Mouse (Mus musculus) layer of hippocampus, adult 9-11 months (tissue): Measurements from ENCODE around the gene Spred2.

Experiments
- DNase-seq: peaks from one replicate; pipeline ENCODE4 v3.0.0; 2022

The Spred2 gene

GRCm38 (mm10) chr11:19923888-19924756, at the start of gene Spred2:
Gene Spred2 (plus strand): TSS chr11:19924375.
- DNase-seq = peak; percentile 91

GRCm38 (mm10) chr11:19875551-19875950, 48.6 kb upstream of the Spred2 start:
- no peak for DNase-seq

DNA sequence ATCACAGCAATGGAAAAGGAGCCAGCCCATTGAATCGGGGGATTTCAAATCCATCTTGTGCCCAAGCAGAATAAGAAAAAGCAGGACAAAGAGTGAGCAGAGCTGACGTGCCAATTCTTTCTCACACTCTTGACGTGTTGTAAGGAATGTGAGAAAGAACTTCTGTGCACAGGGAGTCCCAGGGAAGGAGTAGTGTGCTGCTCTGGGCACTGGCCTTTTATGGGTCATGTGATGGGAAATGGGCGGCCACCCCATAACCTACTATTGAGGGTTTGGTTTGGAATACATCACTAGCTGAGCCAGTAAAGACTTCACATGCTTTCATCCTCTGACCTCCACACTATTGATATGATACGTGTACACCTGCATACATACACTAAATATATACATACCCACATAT, 48.2 kb upstream of the Spred2 start:
- DNase-seq = no peak

DNA sequence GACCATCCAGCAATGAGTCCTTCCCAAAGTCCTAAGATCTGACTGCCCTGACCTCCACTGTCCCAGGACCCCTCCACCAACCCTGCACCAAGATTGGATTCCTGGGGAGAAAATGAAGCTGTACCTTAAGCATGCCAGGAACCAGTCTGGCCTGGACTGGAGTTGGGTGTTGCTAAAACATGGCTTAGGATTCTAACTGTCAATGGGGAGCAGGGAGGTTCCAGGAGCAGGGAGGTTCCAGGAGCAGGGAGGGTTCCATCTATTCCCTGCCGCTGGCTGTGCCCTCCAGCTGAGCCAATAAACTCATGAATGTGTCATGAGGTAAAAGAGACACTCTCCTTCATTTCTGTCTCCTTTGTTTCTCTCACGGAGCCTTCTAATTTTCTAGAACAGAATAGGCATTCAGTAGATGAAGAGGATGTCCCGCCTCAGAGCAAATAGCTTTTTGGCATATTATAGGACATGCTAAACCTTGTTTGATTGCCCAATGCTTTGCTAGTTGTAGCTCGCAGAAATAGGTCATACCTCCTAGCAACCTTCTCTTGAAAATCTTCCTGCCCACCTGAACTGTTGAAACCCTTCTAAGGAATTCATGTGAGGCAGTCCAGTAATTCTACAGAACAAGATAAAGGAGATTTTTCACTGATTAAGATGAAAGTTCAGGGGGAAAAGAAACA, 46.8 kb upstream of the Spred2 start:
- no peak for DNase-seq

- no peak for DNase-seq
These were observed 42.8 kb upstream of the Spred2 start for GRCm38 (mm10) chr11:19881342-19881741.

DNA sequence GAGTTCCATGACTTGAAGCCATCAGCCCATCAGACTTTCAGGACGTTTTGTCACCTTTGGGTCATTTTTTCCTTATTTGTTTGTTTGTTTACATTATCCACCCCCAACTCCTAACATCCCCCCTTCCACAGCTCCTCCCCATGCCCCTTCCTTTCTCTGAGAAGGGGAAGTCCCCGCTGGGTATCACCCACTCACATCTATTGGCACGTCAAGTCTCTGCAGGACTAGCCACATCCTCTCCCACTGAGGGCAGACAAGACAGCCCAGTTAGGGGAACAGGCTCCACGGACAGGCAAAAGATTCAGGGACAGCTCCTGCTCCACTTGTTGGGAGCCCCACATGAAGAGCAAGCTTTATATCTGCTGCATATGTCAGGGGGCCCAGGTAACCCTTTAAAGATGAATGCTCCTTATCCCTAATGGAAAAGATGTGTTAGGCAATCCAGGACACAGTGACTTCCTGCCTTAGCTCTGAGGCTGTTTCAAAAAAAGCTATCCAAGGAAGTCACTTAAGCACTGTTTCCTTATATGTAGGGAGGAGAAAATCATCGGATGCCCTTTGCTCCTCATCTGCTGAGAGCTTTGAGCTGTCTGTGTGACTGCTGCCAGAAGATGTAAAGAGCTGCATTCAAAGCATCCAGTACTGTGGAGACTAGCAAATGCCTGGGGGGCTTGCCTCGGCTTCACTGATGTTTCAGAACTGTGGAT, 33.3 kb upstream of the Spred2 start:
- no peak for DNase-seq

DNA sequence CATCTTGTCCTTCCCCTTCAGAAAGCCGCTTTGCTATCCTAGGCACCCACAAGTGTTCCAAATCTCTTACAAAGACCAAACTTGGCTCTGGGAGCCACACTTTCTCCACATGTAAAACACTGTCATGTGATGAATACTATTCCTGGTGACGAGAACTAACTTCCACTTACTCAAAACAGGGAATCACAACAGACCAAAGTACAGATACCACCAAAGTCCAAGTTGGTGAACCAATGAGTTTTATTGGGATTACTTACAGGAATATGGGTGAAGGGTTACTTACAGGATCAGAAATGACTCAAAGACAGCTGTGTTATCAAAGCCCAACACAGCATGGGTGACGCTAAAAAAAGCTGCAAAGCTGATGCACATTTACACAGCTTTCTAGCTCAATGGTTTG, 30.9 kb upstream of the Spred2 start:
- DNase-seq = no peak

GRCm38 (mm10) chr11:19899621-19900020, 24.6 kb upstream of the Spred2 start:
- peak; percentile 89 for DNase-seq

GRCm38 (mm10) chr11:19900712-19901111, 23.5 kb upstream of the Spred2 start:
- peak; percentile 37 for DNase-seq

- no peak for DNase-seq
These were observed 13.0 kb upstream of the Spred2 start for GRCm38 (mm10) chr11:19911216-19911615.

- DNase-seq = no peak
These were observed 12.0 kb upstream of the Spred2 start for GRCm38 (mm10) chr11:19912179-19912578.

GRCm38 (mm10) chr11:19912661-19913060, 11.5 kb upstream of the Spred2 start:
- DNase-seq = no peak

DNA sequence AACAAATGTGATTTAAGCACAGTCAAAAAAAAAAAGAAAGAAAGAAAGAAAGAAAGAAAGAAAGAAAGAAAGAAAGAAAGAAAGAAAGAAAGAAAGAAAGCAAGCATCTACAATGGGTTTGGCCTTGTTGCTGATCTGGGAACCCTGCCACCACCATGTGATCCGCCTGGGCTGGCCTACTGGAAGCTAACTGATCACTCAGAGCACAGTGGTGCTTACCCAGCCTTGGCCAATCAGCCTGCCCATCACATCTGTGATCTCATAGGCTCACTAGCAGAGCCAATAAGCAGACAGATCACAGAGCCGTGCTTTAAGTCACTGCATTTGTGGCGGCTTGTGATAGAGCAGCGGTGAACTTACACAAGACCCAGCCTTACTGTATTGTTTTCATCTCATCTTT, 10.4 kb upstream of the Spred2 start:
- DNase-seq = no peak

GRCm38 (mm10) chr11:19917381-19918245, 6.6 kb upstream of the Spred2 start:
- no peak for DNase-seq

GRCm38 (mm10) chr11:19918246-19918540, 6.0 kb upstream of the Spred2 start:
- no peak for DNase-seq

DNA sequence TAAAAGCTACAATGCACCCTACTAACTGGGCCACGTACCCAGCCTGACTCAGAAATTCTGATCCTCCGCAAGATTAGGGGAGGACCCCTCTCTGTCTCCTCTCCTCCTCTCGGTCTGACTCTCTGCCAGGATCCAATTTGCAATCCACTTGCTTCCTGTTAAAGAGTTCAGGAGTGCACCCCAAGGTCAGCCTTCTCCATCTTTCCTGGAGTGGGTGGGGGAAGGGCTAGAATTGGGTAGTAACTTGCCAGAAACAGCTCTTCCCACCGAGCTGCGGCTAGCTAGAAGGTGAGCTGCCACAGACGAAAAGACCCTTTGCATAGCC, 4.8 kb upstream of the Spred2 start:
- DNase-seq = no peak

GRCm38 (mm10) chr11:19919785-19920671, 4.1 kb upstream of the Spred2 start:
- peak; percentile 79 for DNase-seq

GRCm38 (mm10) chr11:19921723-19922122, 2.5 kb upstream of the Spred2 start:
- DNase-seq = no peak

- DNase-seq = no peak
These were observed 2.0 kb upstream of the Spred2 start for GRCm38 (mm10) chr11:19922208-19922607.

- no peak for DNase-seq
These were observed 578 bp downstream of the Spred2 start for GRCm38 (mm10) chr11:19924757-19925148.

- DNase-seq = peak; percentile 79
These were observed 1.2 kb downstream of the Spred2 start for GRCm38 (mm10) chr11:19925149-19925975.
